Mouse (Mus musculus): ENCODE measurements at regions not wholly inside any gene's neighbourhood (a gene's known extent, or its start where the extent isn't known, plus 50 kb on each side); places are given as distances from the start of the nearest gene placed in this dataset.

GRCm38 (mm10) chr13:44407307-44407706, 322.0 kb upstream of the Jarid2 start:
- Histone ChIP-seq H3K4me3 (ENCODE audit: insufficient read depth, poor library complexity, severe bottlenecking) (no peak overlapping the region), H3K27me3 (ENCODE audit: control insufficient read depth, insufficient read depth, insufficient read length) (no peaks in the 10 kb centered on the region), H3K79me3 (ENCODE audit: low read depth) (no peaks in the 10 kb centered on the region), H3ac (ENCODE audit: control insufficient read depth, insufficient read length, low read depth) (no peak overlapping the region), H3K79me2 (ENCODE audit: control insufficient read depth, insufficient read depth) (no peaks in the 10 kb centered on the region), H3K36me3 (ENCODE audit: control insufficient read depth, insufficient read depth) (no peaks in the 10 kb centered on the region)
- TF ChIP-seq MYOG (IDR thresholded peaks at IDR 0.05; ENCODE audit: control insufficient read depth, extremely low read depth, insufficient read length) (no peak), MAX (IDR thresholded peaks at IDR 0.05) (no peak), CEBPB (IDR thresholded peaks at IDR 0.05; ENCODE audit: low read depth) (no peak), CTCF (IDR thresholded peaks at IDR 0.05; ENCODE audit: control insufficient read depth, insufficient read depth, insufficient read length) (no peak), USF1 (IDR thresholded peaks at IDR 0.05; ENCODE audit: low read depth) (no peak), FOSL1 (IDR thresholded peaks at IDR 0.05; ENCODE audit: insufficient read depth, low read length, poor library complexity, severe bottlenecking) (no peak), MYOD1 (IDR thresholded peaks at IDR 0.05; ENCODE audit: control insufficient read depth, insufficient read length, low read depth) (no peak)

- TF ChIP-seq CTCF (IDR thresholded peaks at IDR 0.05; ENCODE audit: control insufficient read depth, insufficient read depth, insufficient read length) (no peak), FOSL1 (IDR thresholded peaks at IDR 0.05; ENCODE audit: insufficient read depth, low read length, poor library complexity, severe bottlenecking) (no peak), MYOD1 (IDR thresholded peaks at IDR 0.05; ENCODE audit: control insufficient read depth, insufficient read length, low read depth) (no peak), MAX (IDR thresholded peaks at IDR 0.05) (no peak), USF1 (IDR thresholded peaks at IDR 0.05; ENCODE audit: low read depth) (no peak), CEBPB (IDR thresholded peaks at IDR 0.05; ENCODE audit: low read depth) (no peak), MYOG (IDR thresholded peaks at IDR 0.05; ENCODE audit: control insufficient read depth, extremely low read depth, insufficient read length) (no peak)
- Histone ChIP-seq H3K79me3 (ENCODE audit: low read depth) (no peaks in the 10 kb centered on the region), H3K79me2 (ENCODE audit: control insufficient read depth, insufficient read depth) (no peaks in the 10 kb centered on the region), H3K4me3 (ENCODE audit: insufficient read depth, poor library complexity, severe bottlenecking) (no peak overlapping the region), H3K36me3 (ENCODE audit: control insufficient read depth, insufficient read depth) (no peaks in the 10 kb centered on the region), H3K27me3 (ENCODE audit: control insufficient read depth, insufficient read depth, insufficient read length) (no peaks in the 10 kb centered on the region), H3ac (ENCODE audit: control insufficient read depth, insufficient read length, low read depth) (no peak overlapping the region)
Observed at GRCm38 (mm10) chr13:44408619-44408959, 320.7 kb upstream of the Jarid2 start.

GRCm38 (mm10) chr13:44408960-44409719, 320.1 kb upstream of the Jarid2 start:
- no peaks in the 10 kb centered on the region for H3K36me3 ChIP-seq (ENCODE audit: control insufficient read depth, insufficient read depth)
- H3K79me2 ChIP-seq (ENCODE audit: control insufficient read depth, insufficient read depth), result no peaks in the 10 kb centered on the region
- H3K4me3 ChIP-seq (ENCODE audit: insufficient read depth, poor library complexity, severe bottlenecking), result no peak overlapping the region
- no peaks in the 10 kb centered on the region for H3K79me3 ChIP-seq (ENCODE audit: low read depth)
- H3K27me3 ChIP-seq (ENCODE audit: control insufficient read depth, insufficient read depth, insufficient read length), result no peaks in the 10 kb centered on the region
- TF ChIP-seq MAX (IDR thresholded peaks at IDR 0.05), result no peak
- no peak for TF ChIP-seq MYOD1 (IDR thresholded peaks at IDR 0.05; ENCODE audit: control insufficient read depth, insufficient read length, low read depth)
- no peak for TF ChIP-seq USF1 (IDR thresholded peaks at IDR 0.05; ENCODE audit: low read depth)
- no peak for TF ChIP-seq CTCF (IDR thresholded peaks at IDR 0.05; ENCODE audit: control insufficient read depth, insufficient read depth, insufficient read length)
- TF ChIP-seq CEBPB (IDR thresholded peaks at IDR 0.05; ENCODE audit: low read depth), result no peak
- TF ChIP-seq MYOG (IDR thresholded peaks at IDR 0.05; ENCODE audit: control insufficient read depth, extremely low read depth, insufficient read length), result no peak
- no peak for TF ChIP-seq FOSL1 (IDR thresholded peaks at IDR 0.05; ENCODE audit: insufficient read depth, low read length, poor library complexity, severe bottlenecking)
- H3ac ChIP-seq (ENCODE audit: control insufficient read depth, insufficient read length, low read depth), result no peak overlapping the region

GRCm38 (mm10) chr13:44409720-44410047, 319.6 kb upstream of the Jarid2 start:
- H3K27me3 ChIP-seq (ENCODE audit: control insufficient read depth, insufficient read depth, insufficient read length), result no peaks in the 10 kb centered on the region
- no peaks in the 10 kb centered on the region for H3K79me3 ChIP-seq (ENCODE audit: low read depth)
- no peaks in the 10 kb centered on the region for H3K79me2 ChIP-seq (ENCODE audit: control insufficient read depth, insufficient read depth)
- no peaks in the 10 kb centered on the region for H3K36me3 ChIP-seq (ENCODE audit: control insufficient read depth, insufficient read depth)
- no peak overlapping the region for H3ac ChIP-seq (ENCODE audit: control insufficient read depth, insufficient read length, low read depth)
- no peak overlapping the region for H3K4me3 ChIP-seq (ENCODE audit: insufficient read depth, poor library complexity, severe bottlenecking)
- no peak for TF ChIP-seq CEBPB (IDR thresholded peaks at IDR 0.05; ENCODE audit: low read depth)
- TF ChIP-seq FOSL1 (IDR thresholded peaks at IDR 0.05; ENCODE audit: insufficient read depth, low read length, poor library complexity, severe bottlenecking), result no peak
- no peak for TF ChIP-seq MYOG (IDR thresholded peaks at IDR 0.05; ENCODE audit: control insufficient read depth, extremely low read depth, insufficient read length)
- no peak for TF ChIP-seq USF1 (IDR thresholded peaks at IDR 0.05; ENCODE audit: low read depth)
- TF ChIP-seq MAX (IDR thresholded peaks at IDR 0.05), result no peak
- TF ChIP-seq MYOD1 (IDR thresholded peaks at IDR 0.05; ENCODE audit: control insufficient read depth, insufficient read length, low read depth), result no peak
- TF ChIP-seq CTCF (IDR thresholded peaks at IDR 0.05; ENCODE audit: control insufficient read depth, insufficient read depth, insufficient read length), result no peak

- Histone ChIP-seq H3K36me3 (ENCODE audit: control insufficient read depth, insufficient read depth) (no peaks in the 10 kb centered on the region), H3K79me3 (ENCODE audit: low read depth) (no peaks in the 10 kb centered on the region), H3K27me3 (ENCODE audit: control insufficient read depth, insufficient read depth, insufficient read length) (no peaks in the 10 kb centered on the region), H3K79me2 (ENCODE audit: control insufficient read depth, insufficient read depth) (no peaks in the 10 kb centered on the region), H3K4me3 (ENCODE audit: insufficient read depth, poor library complexity, severe bottlenecking) (no peak overlapping the region), H3ac (ENCODE audit: control insufficient read depth, insufficient read length, low read depth) (no peak overlapping the region)
- TF ChIP-seq MAX (IDR thresholded peaks at IDR 0.05) (no peak), FOSL1 (IDR thresholded peaks at IDR 0.05; ENCODE audit: insufficient read depth, low read length, poor library complexity, severe bottlenecking) (no peak), USF1 (IDR thresholded peaks at IDR 0.05; ENCODE audit: low read depth) (no peak), CTCF (IDR thresholded peaks at IDR 0.05; ENCODE audit: control insufficient read depth, insufficient read depth, insufficient read length) (no peak), MYOG (IDR thresholded peaks at IDR 0.05; ENCODE audit: control insufficient read depth, extremely low read depth, insufficient read length) (no peak), MYOD1 (IDR thresholded peaks at IDR 0.05; ENCODE audit: control insufficient read depth, insufficient read length, low read depth) (no peak), CEBPB (IDR thresholded peaks at IDR 0.05; ENCODE audit: low read depth) (no peak)
Observed at GRCm38 (mm10) chr13:44411781-44412496, 317.3 kb upstream of the Jarid2 start.

Measured in C2C12 (cell line).